Mouse (Mus musculus): Measurements from ENCODE around the gene Miga1. TPM values are rescaled to one million over a fixed set of nuclear protein-coding genes. Genes with fewer than 3 reads are reported as not detected.
"Not testable (repeated sequence)": the region's sequence is repeated elsewhere in the genome, so short reads cannot be mapped to it uniquely, and the experiment has no call there.

Miga1 gene
- polyA plus RNA-seq, 1 experiment from 2014 or later = 21.0 TPM

- 97% methylated on average over 1 of the region's 1 CpGs for WGBS
- Histone ChIP-seq H3K4me3 (ENCODE audit: low read depth, low read length) (no peak overlapping the region), H3K4me1 (ENCODE audit: control insufficient read depth, insufficient read depth, low read length) (0 out of 2 replicates have a peak, but pooled peaks cover 7% of the 10 kb centered on the region), H3K36me3 (ENCODE audit: control insufficient read depth, insufficient read depth, low read length) (no peaks in the 10 kb centered on the region), H3K9me3 (ENCODE audit: control insufficient read depth, low read depth, low read length) (no peaks in the 10 kb centered on the region), H3K9ac (replicated peaks; ENCODE audit: low read depth, low read length) (no peak overlapping the region), H3K27me3 (ENCODE audit: control insufficient read depth, insufficient read depth, low read length) (no peaks in the 10 kb centered on the region), H3K4me2 (replicated peaks; ENCODE audit: low read depth, low read length) (no peak overlapping the region), H3K27ac (ENCODE audit: low read length) (no peak overlapping the region)
- ATAC-seq (ENCODE audit: insufficient number of reproducible peaks, insufficient read depth, low FRiP score, low read depth) = no peak
Observed at GRCm38 (mm10) chr3:152260362-152260761, 79.8 kb downstream of the Miga1 start.

GRCm38 (mm10) chr3:152259409-152259808 lies 80.8 kb downstream of the Miga1 start:
- H3K4me3 ChIP-seq (ENCODE audit: low read depth, low read length); H3K9me3 ChIP-seq (ENCODE audit: control insufficient read depth, low read depth, low read length); H3K9ac ChIP-seq (replicated peaks; ENCODE audit: low read depth, low read length); H3K27ac ChIP-seq (ENCODE audit: low read length); H3K4me1 ChIP-seq (ENCODE audit: control insufficient read depth, insufficient read depth, low read length); H3K36me3 ChIP-seq (ENCODE audit: control insufficient read depth, insufficient read depth, low read length); ATAC-seq (ENCODE audit: insufficient number of reproducible peaks, insufficient read depth, low FRiP score, low read depth); H3K27me3 ChIP-seq (ENCODE audit: control insufficient read depth, insufficient read depth, low read length); H3K4me2 ChIP-seq (replicated peaks; ENCODE audit: low read depth, low read length): not testable (repeated sequence)
- WGBS = 34% methylated on average over 7 of the region's 9 CpGs

- Histone ChIP-seq H3K27me3 (ENCODE audit: control insufficient read depth, insufficient read depth, low read length) (no peaks in the 10 kb centered on the region), H3K4me3 (ENCODE audit: low read depth, low read length) (no peak overlapping the region), H3K4me1 (ENCODE audit: control insufficient read depth, insufficient read depth, low read length) (0 out of 2 replicates have a peak, but pooled peaks cover 7% of the 10 kb centered on the region), H3K9ac (replicated peaks; ENCODE audit: low read depth, low read length) (no peak overlapping the region), H3K27ac (ENCODE audit: low read length) (no peak overlapping the region), H3K36me3 (ENCODE audit: control insufficient read depth, insufficient read depth, low read length) (no peaks in the 10 kb centered on the region), H3K9me3 (ENCODE audit: control insufficient read depth, low read depth, low read length) (no peaks in the 10 kb centered on the region), H3K4me2 (replicated peaks; ENCODE audit: low read depth, low read length) (no peak overlapping the region)
- WGBS = 83% methylated on average over 3 of the region's 3 CpGs
- no peak for ATAC-seq (ENCODE audit: insufficient number of reproducible peaks, insufficient read depth, low FRiP score, low read depth)
Observed at GRCm38 (mm10) chr3:152257528-152257927, 82.7 kb downstream of the Miga1 start.

- 87% methylated on average over 1 of the region's 1 CpGs for WGBS
- no peaks in the 10 kb centered on the region for H3K27me3 ChIP-seq (ENCODE audit: control insufficient read depth, insufficient read depth, low read length)
- H3K4me3 ChIP-seq (ENCODE audit: low read depth, low read length) = no peak overlapping the region
- no peaks in the 10 kb centered on the region for H3K36me3 ChIP-seq (ENCODE audit: control insufficient read depth, insufficient read depth, low read length)
- no peak for ATAC-seq (ENCODE audit: insufficient number of reproducible peaks, insufficient read depth, low FRiP score, low read depth)
- no peak overlapping the region for H3K9ac ChIP-seq (replicated peaks; ENCODE audit: low read depth, low read length)
- no peak overlapping the region for H3K4me2 ChIP-seq (replicated peaks; ENCODE audit: low read depth, low read length)
- no peaks in the 10 kb centered on the region for H3K4me1 ChIP-seq (ENCODE audit: control insufficient read depth, insufficient read depth, low read length)
- no peaks in the 10 kb centered on the region for H3K9me3 ChIP-seq (ENCODE audit: control insufficient read depth, low read depth, low read length)
- no peak overlapping the region for H3K27ac ChIP-seq (ENCODE audit: low read length)
Observed at GRCm38 (mm10) chr3:152250487-152250886, 89.7 kb downstream of the Miga1 start.

GRCm38 (mm10) chr3:152247708-152248107 lies 92.5 kb downstream of the Miga1 start:
- no peak overlapping the region for H3K27ac ChIP-seq (ENCODE audit: low read length)
- WGBS = 90% methylated on average over 12 of the region's 12 CpGs
- ATAC-seq (ENCODE audit: insufficient number of reproducible peaks, insufficient read depth, low FRiP score, low read depth) = no peak
- no peak overlapping the region for H3K4me3 ChIP-seq (ENCODE audit: low read depth, low read length)
- no peak overlapping the region for H3K9ac ChIP-seq (replicated peaks; ENCODE audit: low read depth, low read length)
- no peak overlapping the region for H3K4me2 ChIP-seq (replicated peaks; ENCODE audit: low read depth, low read length)
- no peaks in the 10 kb centered on the region for H3K9me3 ChIP-seq (ENCODE audit: control insufficient read depth, low read depth, low read length)
- H3K4me1 ChIP-seq (ENCODE audit: control insufficient read depth, insufficient read depth, low read length) = no peaks in the 10 kb centered on the region
- H3K27me3 ChIP-seq (ENCODE audit: control insufficient read depth, insufficient read depth, low read length) = no peaks in the 10 kb centered on the region
- no peaks in the 10 kb centered on the region for H3K36me3 ChIP-seq (ENCODE audit: control insufficient read depth, insufficient read depth, low read length)

- Histone ChIP-seq H3K4me2 (replicated peaks; ENCODE audit: low read depth, low read length) (no peak overlapping the region), H3K36me3 (ENCODE audit: control insufficient read depth, insufficient read depth, low read length) (peaks cover 3% of the 10 kb centered on the region; the same call in 1 of the 2 replicates), H3K27ac (ENCODE audit: low read length) (no peak overlapping the region), H3K9me3 (ENCODE audit: control insufficient read depth, low read depth, low read length) (no peaks in the 10 kb centered on the region), H3K27me3 (ENCODE audit: control insufficient read depth, insufficient read depth, low read length) (no peaks in the 10 kb centered on the region), H3K4me3 (ENCODE audit: low read depth, low read length) (no peak overlapping the region), H3K9ac (replicated peaks; ENCODE audit: low read depth, low read length) (no peak overlapping the region), H3K4me1 (ENCODE audit: control insufficient read depth, insufficient read depth, low read length) (no peaks in the 10 kb centered on the region)
- no peak for ATAC-seq (ENCODE audit: insufficient number of reproducible peaks, insufficient read depth, low FRiP score, low read depth)
- 73% methylated on average over 5 of the region's 5 CpGs for WGBS
Observed at GRCm38 (mm10) chr3:152245273-152245910, 94.8 kb downstream of the Miga1 start.

GRCm38 (mm10) chr3:152243304-152243703 lies 96.9 kb downstream of the Miga1 start:
- Histone ChIP-seq H3K4me1 (ENCODE audit: control insufficient read depth, insufficient read depth, low read length) (no peaks in the 10 kb centered on the region), H3K4me3 (ENCODE audit: low read depth, low read length) (no peak overlapping the region), H3K4me2 (replicated peaks; ENCODE audit: low read depth, low read length) (no peak overlapping the region), H3K36me3 (ENCODE audit: control insufficient read depth, insufficient read depth, low read length) (peaks cover 6% of the 10 kb centered on the region), H3K9me3 (ENCODE audit: control insufficient read depth, low read depth, low read length) (no peaks in the 10 kb centered on the region), H3K27ac (ENCODE audit: low read length) (no peak overlapping the region), H3K9ac (replicated peaks; ENCODE audit: low read depth, low read length) (no peak overlapping the region), H3K27me3 (ENCODE audit: control insufficient read depth, insufficient read depth, low read length) (no peaks in the 10 kb centered on the region)
- ATAC-seq (ENCODE audit: insufficient number of reproducible peaks, insufficient read depth, low FRiP score, low read depth) = no peak
- 76% methylated on average over 4 of the region's 4 CpGs for WGBS

GRCm38 (mm10) chr3:152241098-152241497 lies 99.1 kb downstream of the Miga1 start:
- WGBS = 55% methylated on average over 3 of the region's 3 CpGs
- Histone ChIP-seq H3K4me3 (ENCODE audit: low read depth, low read length) (no peak overlapping the region), H3K36me3 (ENCODE audit: control insufficient read depth, insufficient read depth, low read length) (peaks cover 12% of the 10 kb centered on the region), H3K9me3 (ENCODE audit: control insufficient read depth, low read depth, low read length) (no peaks in the 10 kb centered on the region), H3K4me2 (replicated peaks; ENCODE audit: low read depth, low read length) (no peak overlapping the region), H3K27ac (ENCODE audit: low read length) (no peak overlapping the region), H3K9ac (replicated peaks; ENCODE audit: low read depth, low read length) (no peak overlapping the region), H3K4me1 (ENCODE audit: control insufficient read depth, insufficient read depth, low read length) (no peaks in the 10 kb centered on the region), H3K27me3 (ENCODE audit: control insufficient read depth, insufficient read depth, low read length) (no peaks in the 10 kb centered on the region)
- ATAC-seq (ENCODE audit: insufficient number of reproducible peaks, insufficient read depth, low FRiP score, low read depth) = no peak

- H3K4me2 ChIP-seq (replicated peaks; ENCODE audit: low read depth, low read length) = no peak overlapping the region
- ATAC-seq (ENCODE audit: insufficient number of reproducible peaks, insufficient read depth, low FRiP score, low read depth) = no peak
- WGBS = 95% methylated on average over 1 of the region's 1 CpGs
Observed at GRCm38 (mm10) chr3:152239592-152239991, 100.6 kb downstream of the Miga1 start.

More at GRCm38 (mm10) chr3:152239592-152239991, 100.6 kb downstream of the Miga1 start:
- H3K4me3 ChIP-seq (ENCODE audit: low read depth, low read length) = no peak overlapping the region
- no peaks in the 10 kb centered on the region for H3K27me3 ChIP-seq (ENCODE audit: control insufficient read depth, insufficient read depth, low read length)
- no peaks in the 10 kb centered on the region for H3K4me1 ChIP-seq (ENCODE audit: control insufficient read depth, insufficient read depth, low read length)
- peaks cover 25% of the 10 kb centered on the region for H3K36me3 ChIP-seq (ENCODE audit: control insufficient read depth, insufficient read depth, low read length)
- no peak overlapping the region for H3K9ac ChIP-seq (replicated peaks; ENCODE audit: low read depth, low read length)
- H3K9me3 ChIP-seq (ENCODE audit: control insufficient read depth, low read depth, low read length) = no peaks in the 10 kb centered on the region
- no peak overlapping the region for H3K27ac ChIP-seq (ENCODE audit: low read length)

Data from stomach, embryonic 14.5 days (tissue).